Mouse (Mus musculus): Measurements from ENCODE around the gene Ccdc153. TPM values are rescaled to one million over a fixed set of nuclear protein-coding genes. Genes with fewer than 3 reads are reported as not detected.

Ccdc153 gene
- polyA plus RNA-seq (2014; fragmentation: Nextera tagmentation; extraction: Ambion mirVana): not detected in 2 replicates

- Histone ChIP-seq H3K4me3 (ENCODE audit: low read depth, low read length) (no peak within 1 kb of the TSS), H3K27ac (ENCODE audit: low read depth, low read length) (no peak within 1 kb of the TSS), H3K9ac (replicated peaks; ENCODE audit: low read depth, low read length) (0 out of 2 replicates have a peak within 1 kb of the TSS, but pooled peaks have one; percentile 16), H3K4me2 (ENCODE audit: low read depth, low read length) (no peak within 1 kb of the TSS), H3K27me3 (ENCODE audit: control insufficient read depth, insufficient read depth, low read length) (no peaks in the 10 kb centered on the region), H3K9me3 (ENCODE audit: control insufficient read depth, low read length) (no peaks in the 10 kb centered on the region), H3K36me3 (ENCODE audit: control insufficient read depth, insufficient read depth, low read length) (no peaks in the 10 kb centered on the region), H3K4me1 (ENCODE audit: control insufficient read depth, insufficient read depth, low read length) (no peaks in the 10 kb centered on the region)
- 56% methylated on average over 2 of the region's 2 CpGs for WGBS
- no peak for ATAC-seq (ENCODE audit: low read depth)
These were observed at the start of gene Ccdc153 for GRCm38 (mm10) chr9:44240399-44240798. Gene Ccdc153, plus strand, starts transcription at chr9:44240676.

- 79% methylated on average over 3 of the region's 3 CpGs for WGBS
These were observed 49.3 kb upstream of the Ccdc153 start for GRCm38 (mm10) chr9:44191166-44191565.

GRCm38 (mm10) chr9:44192312-44192711, 48.2 kb upstream of the Ccdc153 start:
- Histone ChIP-seq H3K4me1 (ENCODE audit: control insufficient read depth, insufficient read depth, low read length) (no peaks in the 10 kb centered on the region), H3K27me3 (ENCODE audit: control insufficient read depth, insufficient read depth, low read length) (no peaks in the 10 kb centered on the region), H3K4me3 (ENCODE audit: low read depth, low read length) (no peak overlapping the region), H3K4me2 (ENCODE audit: low read depth, low read length) (no peak overlapping the region), H3K9ac (replicated peaks; ENCODE audit: low read depth, low read length) (no peak overlapping the region), H3K36me3 (ENCODE audit: control insufficient read depth, insufficient read depth, low read length) (no peaks in the 10 kb centered on the region), H3K27ac (ENCODE audit: low read depth, low read length) (no peak overlapping the region), H3K9me3 (ENCODE audit: control insufficient read depth, low read length) (no peaks in the 10 kb centered on the region)
- 94% methylated on average over 3 of the region's 3 CpGs for WGBS
- no peak for ATAC-seq (ENCODE audit: low read depth)

More at GRCm38 (mm10) chr9:44191166-44191565, 49.3 kb upstream of the Ccdc153 start:
- Histone ChIP-seq H3K9ac (replicated peaks; ENCODE audit: low read depth, low read length) (no peak overlapping the region), H3K9me3 (ENCODE audit: control insufficient read depth, low read length) (no peaks in the 10 kb centered on the region), H3K36me3 (ENCODE audit: control insufficient read depth, insufficient read depth, low read length) (no peaks in the 10 kb centered on the region), H3K27me3 (ENCODE audit: control insufficient read depth, insufficient read depth, low read length) (no peaks in the 10 kb centered on the region), H3K4me2 (ENCODE audit: low read depth, low read length) (no peak overlapping the region), H3K4me1 (ENCODE audit: control insufficient read depth, insufficient read depth, low read length) (no peaks in the 10 kb centered on the region), H3K27ac (ENCODE audit: low read depth, low read length) (no peak overlapping the region), H3K4me3 (ENCODE audit: low read depth, low read length) (no peak overlapping the region)
- no peak for ATAC-seq (ENCODE audit: low read depth)

DNA sequence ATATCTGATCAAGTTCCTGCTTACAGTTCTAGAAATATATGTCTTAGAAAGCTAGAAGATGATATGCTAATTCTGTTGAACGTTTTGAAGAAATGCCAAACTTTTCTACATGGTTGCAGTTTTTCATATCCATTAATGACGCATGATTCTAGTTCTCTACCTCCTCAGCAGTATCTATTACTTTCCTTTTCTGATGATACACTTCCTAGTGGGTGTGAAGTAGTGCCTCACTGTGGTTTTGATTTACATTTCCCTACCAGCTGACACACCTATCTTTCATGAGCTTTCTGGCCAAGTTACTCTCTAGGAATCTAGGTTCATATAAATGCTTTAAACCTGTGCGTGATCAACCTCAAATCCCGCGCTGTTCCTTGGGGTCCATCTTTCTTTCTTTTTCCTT, 47.7 kb upstream of the Ccdc153 start:
- H3K4me2 ChIP-seq (ENCODE audit: low read depth, low read length): no peak overlapping the region
- H3K4me3 ChIP-seq (ENCODE audit: low read depth, low read length): no peak overlapping the region
- no peak overlapping the region for H3K9ac ChIP-seq (replicated peaks; ENCODE audit: low read depth, low read length)
- no peaks in the 10 kb centered on the region for H3K9me3 ChIP-seq (ENCODE audit: control insufficient read depth, low read length)
- ATAC-seq (ENCODE audit: low read depth): no peak
- no peaks in the 10 kb centered on the region for H3K4me1 ChIP-seq (ENCODE audit: control insufficient read depth, insufficient read depth, low read length)
- H3K36me3 ChIP-seq (ENCODE audit: control insufficient read depth, insufficient read depth, low read length): no peaks in the 10 kb centered on the region
- no peaks in the 10 kb centered on the region for H3K27me3 ChIP-seq (ENCODE audit: control insufficient read depth, insufficient read depth, low read length)
- WGBS: 95% methylated on average over 5 of the region's 5 CpGs
- H3K27ac ChIP-seq (ENCODE audit: low read depth, low read length): no peak overlapping the region

DNA sequence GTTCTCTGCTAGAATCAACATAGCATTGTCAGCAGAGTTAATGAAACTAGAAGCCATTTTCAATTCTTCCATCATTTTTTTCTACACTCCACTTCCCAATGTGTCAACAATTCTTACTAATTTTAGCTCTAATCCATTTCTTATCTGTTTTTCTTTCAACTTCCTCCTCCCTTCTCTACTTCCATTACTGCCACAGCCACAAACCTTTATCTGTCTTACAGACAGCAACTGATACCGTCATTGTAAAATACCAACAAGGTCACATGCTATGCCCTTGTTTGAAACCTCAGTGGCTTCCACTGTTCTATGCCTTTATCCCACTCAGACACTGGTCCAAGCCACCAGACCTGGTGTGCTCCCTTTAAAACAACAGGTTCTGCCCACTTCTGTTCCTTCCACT, 46.5 kb upstream of the Ccdc153 start:
- H3K27ac ChIP-seq (ENCODE audit: low read depth, low read length): no peak overlapping the region
- H3K9me3 ChIP-seq (ENCODE audit: control insufficient read depth, low read length): no peaks in the 10 kb centered on the region
- 81% methylated on average over 1 of the region's 1 CpGs for WGBS
- H3K9ac ChIP-seq (replicated peaks; ENCODE audit: low read depth, low read length): no peak overlapping the region
- H3K4me1 ChIP-seq (ENCODE audit: control insufficient read depth, insufficient read depth, low read length): no peaks in the 10 kb centered on the region
- no peaks in the 10 kb centered on the region for H3K27me3 ChIP-seq (ENCODE audit: control insufficient read depth, insufficient read depth, low read length)
- no peak overlapping the region for H3K4me3 ChIP-seq (ENCODE audit: low read depth, low read length)
- no peak for ATAC-seq (ENCODE audit: low read depth)
- peaks cover 3% of the 10 kb centered on the region; the same call in 1 of the 2 replicates for H3K36me3 ChIP-seq (ENCODE audit: control insufficient read depth, insufficient read depth, low read length)
- no peak overlapping the region for H3K4me2 ChIP-seq (ENCODE audit: low read depth, low read length)

- WGBS: 96% methylated on average over 4 of the region's 4 CpGs
- Histone ChIP-seq H3K4me3 (ENCODE audit: low read depth, low read length) (no peak overlapping the region), H3K36me3 (ENCODE audit: control insufficient read depth, insufficient read depth, low read length) (peaks cover 6% of the 10 kb centered on the region; the same call in 1 of the 2 replicates), H3K9me3 (ENCODE audit: control insufficient read depth, low read length) (no peaks in the 10 kb centered on the region), H3K9ac (replicated peaks; ENCODE audit: low read depth, low read length) (no peak overlapping the region), H3K4me2 (ENCODE audit: low read depth, low read length) (no peak overlapping the region), H3K4me1 (ENCODE audit: control insufficient read depth, insufficient read depth, low read length) (no peaks in the 10 kb centered on the region), H3K27ac (ENCODE audit: low read depth, low read length) (no peak overlapping the region), H3K27me3 (ENCODE audit: control insufficient read depth, insufficient read depth, low read length) (no peaks in the 10 kb centered on the region)
- ATAC-seq (ENCODE audit: low read depth): no peak
These were observed 44.1 kb upstream of the Ccdc153 start for GRCm38 (mm10) chr9:44196354-44196753.

DNA sequence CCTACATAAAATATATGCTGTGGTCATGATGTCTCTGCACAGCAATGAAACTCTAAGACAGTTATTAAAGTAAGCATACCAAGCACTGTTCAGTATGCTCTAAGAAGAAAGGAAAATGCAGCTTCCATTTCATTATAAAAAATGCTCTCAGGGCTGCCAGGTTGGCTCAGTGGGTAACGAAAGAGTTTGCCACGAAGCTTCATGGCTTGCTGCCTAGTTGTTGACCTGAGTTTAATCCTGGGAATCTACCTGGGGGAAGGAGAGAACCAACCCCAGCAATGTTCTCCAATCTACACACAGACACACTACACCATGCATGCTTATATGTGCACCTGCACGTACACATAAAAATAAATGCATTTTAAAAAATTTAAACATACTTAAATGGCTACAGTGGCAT, 41.3 kb upstream of the Ccdc153 start:
- ATAC-seq (ENCODE audit: low read depth): no peak
- WGBS: 92% methylated on average over 3 of the region's 3 CpGs
- H3K27ac ChIP-seq (ENCODE audit: low read depth, low read length): no peak overlapping the region
- no peak overlapping the region for H3K4me2 ChIP-seq (ENCODE audit: low read depth, low read length)
- H3K4me1 ChIP-seq (ENCODE audit: control insufficient read depth, insufficient read depth, low read length): no peaks in the 10 kb centered on the region
- H3K4me3 ChIP-seq (ENCODE audit: low read depth, low read length): no peak overlapping the region
- H3K27me3 ChIP-seq (ENCODE audit: control insufficient read depth, insufficient read depth, low read length): no peaks in the 10 kb centered on the region
- no peaks in the 10 kb centered on the region for H3K9me3 ChIP-seq (ENCODE audit: control insufficient read depth, low read length)
- no peak overlapping the region for H3K9ac ChIP-seq (replicated peaks; ENCODE audit: low read depth, low read length)
- peaks cover 6% of the 10 kb centered on the region; the same call in 1 of the 2 replicates for H3K36me3 ChIP-seq (ENCODE audit: control insufficient read depth, insufficient read depth, low read length)

DNA sequence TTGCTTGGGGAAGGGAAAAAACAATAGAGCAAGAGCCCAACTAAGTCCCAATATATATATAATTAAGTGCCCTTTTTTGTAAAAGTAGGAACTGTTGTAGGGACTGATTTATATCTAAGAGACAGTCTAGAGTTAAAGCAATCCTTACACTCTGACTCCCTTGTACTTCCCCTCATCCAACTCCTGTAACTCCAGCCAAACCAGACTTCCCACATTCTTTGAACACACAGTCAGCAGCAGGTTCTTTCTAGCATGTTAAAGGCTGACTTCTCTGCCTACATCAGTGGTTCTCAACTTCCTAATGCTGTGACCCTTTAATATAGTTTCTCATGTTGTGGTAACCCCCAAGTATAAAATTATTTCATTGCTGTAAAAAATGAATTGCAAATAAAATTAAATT, 40.9 kb upstream of the Ccdc153 start:
- H3K27me3 ChIP-seq (ENCODE audit: control insufficient read depth, insufficient read depth, low read length): no peaks in the 10 kb centered on the region

GRCm38 (mm10) chr9:44200458-44200857, 40.0 kb upstream of the Ccdc153 start:
- H3K4me2 ChIP-seq (ENCODE audit: low read depth, low read length): no peak overlapping the region
- 78% methylated on average over 3 of the region's 3 CpGs for WGBS
- no peak for ATAC-seq (ENCODE audit: low read depth)

More for the DNA sequence above, 40.9 kb upstream of the Ccdc153 start:
- H3K36me3 ChIP-seq (ENCODE audit: control insufficient read depth, insufficient read depth, low read length): peaks cover 6% of the 10 kb centered on the region; the same call in 1 of the 2 replicates
- no peak for ATAC-seq (ENCODE audit: low read depth)
- H3K4me3 ChIP-seq (ENCODE audit: low read depth, low read length): no peak overlapping the region
- no peaks in the 10 kb centered on the region for H3K4me1 ChIP-seq (ENCODE audit: control insufficient read depth, insufficient read depth, low read length)
- H3K9me3 ChIP-seq (ENCODE audit: control insufficient read depth, low read length): no peaks in the 10 kb centered on the region
- H3K4me2 ChIP-seq (ENCODE audit: low read depth, low read length): no peak overlapping the region
- no peak overlapping the region for H3K27ac ChIP-seq (ENCODE audit: low read depth, low read length)
- no peak overlapping the region for H3K9ac ChIP-seq (replicated peaks; ENCODE audit: low read depth, low read length)

More at GRCm38 (mm10) chr9:44200458-44200857, 40.0 kb upstream of the Ccdc153 start:
- Histone ChIP-seq H3K4me1 (ENCODE audit: control insufficient read depth, insufficient read depth, low read length) (no peaks in the 10 kb centered on the region), H3K9me3 (ENCODE audit: control insufficient read depth, low read length) (no peaks in the 10 kb centered on the region), H3K9ac (replicated peaks; ENCODE audit: low read depth, low read length) (no peak overlapping the region), H3K4me3 (ENCODE audit: low read depth, low read length) (no peak overlapping the region), H3K36me3 (ENCODE audit: control insufficient read depth, insufficient read depth, low read length) (peaks cover 6% of the 10 kb centered on the region; the same call in 1 of the 2 replicates), H3K27ac (ENCODE audit: low read depth, low read length) (no peak overlapping the region), H3K27me3 (ENCODE audit: control insufficient read depth, insufficient read depth, low read length) (no peaks in the 10 kb centered on the region)
